Mouse (Mus musculus): ENCODE data around the gene Slc22a20.

- no peak for TF ChIP-seq EP300 (IDR thresholded peaks at IDR 0.05; ENCODE audit: insufficient read depth, low read depth, low read length)
- no peak for TF ChIP-seq POLR2A (IDR thresholded peaks at IDR 0.05; ENCODE audit: insufficient read depth, low read length)
These were observed 44.8 kb upstream of the Slc22a20 start for GRCm38 (mm10) chr19:6030520-6031280.

Data from ES-Bruce4 (cell line).